Mouse (Mus musculus): ENCODE measurements at regions not wholly inside any gene's neighbourhood (a gene's known extent, or its start where the extent isn't known, plus 50 kb on each side); places are given as distances from the start of the nearest gene placed in this dataset.

DNA sequence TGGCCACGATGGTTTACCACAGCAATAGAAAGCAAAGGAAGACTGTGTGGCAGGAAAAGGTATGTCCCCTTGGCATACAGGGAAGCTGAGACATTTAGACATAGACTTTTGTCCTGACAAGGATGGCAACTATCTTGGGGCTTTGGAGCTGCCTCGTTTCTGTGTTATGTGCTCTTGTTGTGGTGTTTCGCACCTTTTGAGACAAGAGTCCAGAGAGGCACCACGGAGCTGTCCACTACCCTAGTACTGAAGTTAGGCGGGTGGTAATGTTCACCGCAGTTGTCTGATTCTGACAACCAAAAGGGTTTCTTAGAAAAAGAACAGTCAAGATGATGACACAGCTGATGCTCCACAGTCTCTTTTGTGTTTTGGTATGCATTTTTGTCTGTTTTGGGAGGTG lies 90.9 kb upstream of the Got2 start:
- peak; percentile 58 for DNase-seq (ENCODE audit: low read depth, low spot score)

GRCm38 (mm10) chr8:95974889-95975288 lies 86.5 kb upstream of the Got2 start:
- peak; percentile 40 for DNase-seq (ENCODE audit: low read depth, low spot score)

- no peak for DNase-seq (ENCODE audit: low read depth, low spot score)
Measured at GRCm38 (mm10) chr8:95974231-95974630, 85.9 kb upstream of the Got2 start.

DNA sequence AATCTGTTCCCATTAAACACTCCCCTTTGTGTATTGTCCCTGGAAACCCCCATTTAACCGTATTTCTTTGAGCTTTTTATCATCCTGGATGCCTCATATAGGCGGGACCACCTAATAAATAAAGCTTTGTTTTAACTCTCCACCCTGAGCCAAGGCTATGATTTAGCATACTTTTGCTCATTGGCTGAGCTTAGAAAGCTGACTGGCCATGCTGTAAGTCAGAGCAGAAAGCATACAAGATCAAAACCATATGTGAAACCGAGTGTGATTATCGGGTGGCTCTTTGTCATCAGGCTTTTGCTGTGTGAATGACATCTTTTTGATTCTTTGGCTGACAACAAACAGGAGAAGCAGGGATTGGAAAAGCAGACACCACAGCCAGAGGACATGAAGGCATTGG lies 85.2 kb upstream of the Got2 start:
- peak; percentile 66 for DNase-seq (ENCODE audit: low read depth, low spot score)

DNA sequence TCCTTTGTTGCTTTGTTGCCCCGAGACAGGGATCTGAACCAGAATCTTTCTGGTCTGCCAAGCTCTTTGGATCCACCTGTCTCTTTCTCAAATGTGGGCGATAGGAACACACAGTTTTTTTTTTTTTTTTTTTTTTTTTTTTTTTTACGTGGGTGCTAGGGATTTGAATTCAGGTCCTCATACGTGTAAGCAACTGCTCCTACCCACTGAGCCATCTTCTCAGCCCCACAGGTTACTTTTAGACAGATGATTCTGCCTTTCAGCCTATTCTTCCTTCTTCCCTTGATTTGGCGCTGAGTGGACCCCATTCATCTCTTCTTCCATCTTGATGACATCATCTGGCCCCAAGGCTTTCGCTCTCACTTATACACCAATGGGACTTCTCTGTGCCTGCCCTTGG lies 80.5 kb upstream of the Got2 start:
- DNase-seq (ENCODE audit: low read depth, low spot score): no peak

DNA sequence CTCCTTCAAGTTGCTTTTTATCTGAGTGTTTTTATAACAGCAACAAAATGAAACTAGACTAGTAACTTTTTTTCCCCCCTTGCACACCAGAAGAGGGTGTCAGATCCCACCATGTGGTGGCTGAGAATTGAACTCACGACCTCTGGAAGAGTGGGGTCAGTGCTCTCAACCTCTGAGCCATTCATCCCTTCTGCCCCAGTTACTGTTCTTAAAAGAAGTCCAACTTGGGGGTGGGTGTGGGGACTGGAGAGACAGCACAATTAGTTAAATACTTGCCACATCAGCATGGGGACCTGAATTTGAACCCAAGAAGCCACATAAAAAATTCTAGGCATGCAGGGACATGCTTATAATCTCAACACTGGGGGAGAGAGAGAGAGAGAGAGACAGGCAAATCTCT lies 78.1 kb upstream of the Got2 start:
- DNase-seq (ENCODE audit: low read depth, low spot score): no peak

DNA sequence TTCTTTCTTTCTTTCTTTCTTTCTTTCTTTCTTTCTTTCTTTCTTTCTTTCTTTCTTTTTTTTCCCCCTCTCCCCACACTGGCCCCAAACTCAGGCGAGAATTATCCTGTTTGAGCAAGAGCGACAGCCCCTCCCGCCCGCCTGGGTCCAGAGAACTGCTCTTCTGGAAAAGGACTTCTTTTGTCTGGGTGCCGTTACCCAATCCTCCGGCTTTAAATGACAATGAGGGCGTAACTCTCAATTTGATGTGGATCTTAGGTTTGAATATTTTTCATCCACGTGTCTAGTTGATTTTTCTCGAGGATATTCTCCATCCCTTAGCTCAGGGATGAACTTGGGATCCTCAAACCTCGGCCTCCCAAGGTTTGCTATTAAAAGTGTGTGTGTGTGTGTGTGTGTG lies 63.9 kb upstream of the Got2 start:
- no peak for DNase-seq (ENCODE audit: low read depth, low spot score)

GRCm38 (mm10) chr8:95951794-95952193 lies 63.4 kb upstream of the Got2 start:
- DNase-seq (ENCODE audit: low read depth, low spot score): peak; percentile 87
